Mouse (Mus musculus) kidney, adult 2 months (tissue): ENCODE data around the gene Tpcn1. TPM values are rescaled to one million over a fixed set of nuclear protein-coding genes. Genes with fewer than 3 reads are reported as not detected.

Experiments used
- DNase-seq: peaks from one replicate; pipeline ENCODE4 v3.0.0; 2021
- H3K27ac ChIP-seq: fragments of 200-500 bp; 2 replicates; pipeline ENCODE4 v1.5.1; 2012; ENCODE audit warnings: low read depth, low read length, control low read depth, inconsistent platforms; ENCODE audit not compliant: insufficient read depth
- H3K27me3 ChIP-seq: fragments of 200-500 bp; replicated peaks from 2 replicates; pipeline ENCODE4 v1.6.1; 2012; ENCODE audit warnings: mild to moderate bottlenecking, moderate library complexity, low read length, inconsistent platforms; ENCODE audit not compliant: control insufficient read depth, insufficient read depth
- H3K36me3 ChIP-seq: fragments of 200-500 bp; 2 replicates; pipeline ENCODE4 v1.6.1; 2012; ENCODE audit warnings: mild to moderate bottlenecking, moderate library complexity, low read length, inconsistent platforms; ENCODE audit not compliant: control insufficient read depth, insufficient read depth
- H3K4me1 ChIP-seq: fragments of 200-500 bp; 2 replicates; pipeline ENCODE4 v1.6.1; 2011; ENCODE audit warnings: low read length; ENCODE audit not compliant: control insufficient read depth, insufficient read depth
- H3K4me3 ChIP-seq: fragments of 200-500 bp; 2 replicates; pipeline ENCODE4 v1.5.1; 2011; ENCODE audit warnings: mild to moderate bottlenecking, low read depth, low read length, control low read depth; ENCODE audit not compliant: insufficient read depth
- CTCF ChIP-seq: fragments of 200-500 bp; conservative IDR thresholded peaks from 2 replicates; pipeline ENCODE4 v1.5.1; 2011; ENCODE audit warnings: low read depth, mild to moderate bottlenecking, control low read depth, low read length, moderate library complexity, mixed read lengths; ENCODE audit not compliant: insufficient read depth, insufficient read length
- POLR2A ChIP-seq: fragments of 200-500 bp; IDR thresholded peaks from one replicate; pipeline ENCODE4 v1.6.1; 2011; ENCODE audit warnings: low read depth, low read length, control low read depth
- WGBS: fragments of 180-500 bp; shearing (Covaris S2); methylation state at CpG from one replicate; pipeline ENCODE4 v1.1.7; 2018; 5-methylcytosine and 5-hydroxymethylcytosine counted together
- polyA plus RNA-seq: library from polyadenylated mRNA; depleted of rRNA; stranded (reverse); fragments of >200 nt; gene quantifications from 2 replicates; pipeline ENCODE4 v1.2.3, GENCODE M21; 2012

Tpcn1 gene
- polyA plus RNA-seq, 1 experiment, result 216 TPM

DNA sequence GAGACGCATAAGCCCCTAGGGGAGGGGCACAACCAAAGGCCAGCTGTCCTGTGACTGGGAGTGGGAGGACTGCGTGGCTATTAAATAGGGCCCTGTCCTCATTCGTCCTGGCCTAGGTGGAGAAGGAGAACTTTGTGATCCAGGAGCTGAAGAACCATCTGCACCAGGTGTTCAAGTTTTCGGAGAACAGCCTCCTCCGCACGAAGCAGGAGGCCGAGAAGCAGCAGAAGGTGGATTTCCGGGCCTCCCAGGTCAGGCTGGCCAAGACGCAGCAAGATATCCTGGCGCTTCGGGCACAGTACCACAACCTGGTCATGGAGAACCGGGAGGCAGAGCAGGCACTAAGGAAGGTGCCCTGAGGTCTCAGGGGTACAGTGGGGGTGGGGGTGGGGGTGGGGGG is 13.7 kb upstream of the Tpcn1 start:
- Histone ChIP-seq H3K36me3 (no peaks in the 10 kb centered on the region), H3K27me3 (no peaks in the 10 kb centered on the region), H3K4me1 (peaks cover 5% of the 10 kb centered on the region), H3K4me3 (no peak overlapping the region), H3K27ac (no peak overlapping the region)
- DNase-seq, result no peak
- TF ChIP-seq POLR2A (no peak), CTCF (no peak)
- WGBS, result 94% methylated on average over 12 of the region's 12 CpGs

DNA sequence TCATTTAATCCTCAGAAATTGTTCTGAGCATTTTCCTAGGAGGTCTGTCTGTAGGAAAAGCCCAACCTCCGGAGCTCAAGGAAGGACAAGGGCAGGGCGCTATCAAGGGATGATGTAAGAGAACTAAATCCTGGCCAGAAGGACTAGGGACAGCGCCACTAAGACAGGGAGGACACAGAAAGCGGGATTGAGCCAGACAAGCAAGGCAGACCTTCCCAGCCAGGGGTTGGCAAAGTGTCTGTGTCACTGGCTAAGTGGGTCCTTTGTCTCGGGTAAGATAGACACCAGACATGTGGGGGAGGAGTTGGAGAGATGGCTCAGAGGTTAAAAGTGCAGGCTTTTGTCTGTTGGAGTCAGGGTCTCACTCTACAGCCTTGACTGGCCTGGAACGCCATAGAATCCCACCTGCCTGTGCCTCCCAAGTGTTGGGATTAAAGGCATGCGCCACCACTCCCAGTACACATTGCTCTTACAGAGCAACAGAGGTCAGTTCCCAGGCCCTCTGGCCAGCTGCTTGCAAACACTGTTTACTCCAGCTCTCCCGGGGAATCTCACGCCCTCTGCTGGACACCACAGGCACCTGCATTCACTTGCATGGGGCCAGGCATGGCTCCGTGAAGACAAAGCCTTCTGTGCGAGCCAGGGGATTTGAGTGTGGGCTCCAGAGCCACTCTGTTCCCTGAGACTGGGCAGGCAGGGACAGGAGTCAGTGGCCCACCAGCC is 12.6 kb upstream of the Tpcn1 start:
- Histone ChIP-seq H3K4me1 (peaks cover 5% of the 10 kb centered on the region), H3K27me3 (no peaks in the 10 kb centered on the region), H3K27ac (no peak overlapping the region), H3K4me3 (no peak overlapping the region), H3K36me3 (no peaks in the 10 kb centered on the region)
- DNase-seq, result peak; percentile 51
- WGBS, result 53% methylated on average over 11 of the region's 11 CpGs
- no peak for TF ChIP-seq POLR2A
- TF ChIP-seq CTCF, result peak; percentile 79

DNA sequence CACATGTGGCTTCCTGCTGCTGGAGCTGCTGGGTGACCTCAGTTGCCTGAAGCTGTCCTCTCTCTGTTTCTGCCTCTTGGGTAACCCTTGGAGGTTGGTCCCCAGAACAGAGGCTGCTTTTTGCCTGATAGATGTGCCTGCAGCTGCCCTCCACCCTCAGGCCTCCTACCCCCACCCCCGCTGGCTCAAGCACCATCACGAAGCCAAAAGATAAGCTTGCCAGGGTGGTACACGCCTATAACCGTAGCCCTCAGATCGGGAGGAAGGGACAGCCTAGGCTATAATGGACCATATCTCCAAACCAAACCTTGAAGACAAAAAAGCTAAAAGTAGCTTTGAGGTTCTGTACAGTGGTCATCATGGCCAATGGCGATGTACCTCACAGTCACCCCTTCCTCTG is 11.2 kb upstream of the Tpcn1 start:
- Histone ChIP-seq H3K27me3 (no peaks in the 10 kb centered on the region), H3K4me1 (no peaks in the 10 kb centered on the region), H3K36me3 (no peaks in the 10 kb centered on the region), H3K4me3 (no peak overlapping the region), H3K27ac (no peak overlapping the region)
- 96% methylated on average over 6 of the region's 6 CpGs for WGBS
- TF ChIP-seq POLR2A (no peak), CTCF (no peak)
- no peak for DNase-seq

DNA sequence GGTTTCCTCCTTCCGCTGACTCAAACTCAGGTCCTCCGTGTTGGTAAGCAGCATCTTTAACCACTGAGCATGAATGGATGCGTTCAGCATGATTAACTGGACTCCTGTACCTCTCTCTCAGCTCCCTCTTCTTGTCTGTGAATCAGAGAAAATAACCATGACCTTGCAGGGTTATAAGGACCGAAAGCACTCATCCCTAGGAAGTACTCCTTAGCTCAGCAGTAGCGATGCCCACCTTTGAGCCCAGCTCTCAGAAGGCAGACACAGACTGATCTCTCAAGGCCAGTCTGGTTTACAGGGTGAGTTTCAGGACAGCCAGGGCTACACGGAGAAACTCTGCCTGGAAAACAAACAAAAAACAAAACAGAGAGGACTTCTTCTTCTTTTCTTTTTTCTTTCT is 6.0 kb upstream of the Tpcn1 start:
- Histone ChIP-seq H3K4me1 (no peaks in the 10 kb centered on the region), H3K4me3 (no peak overlapping the region), H3K36me3 (no peaks in the 10 kb centered on the region), H3K27me3 (no peaks in the 10 kb centered on the region), H3K27ac (no peak overlapping the region; the same call in 1 of the 2 replicates)
- peak; percentile 84 for DNase-seq
- TF ChIP-seq CTCF (no peak), POLR2A (no peak)
- WGBS, result 70% methylated on average over 6 of the region's 6 CpGs

DNA sequence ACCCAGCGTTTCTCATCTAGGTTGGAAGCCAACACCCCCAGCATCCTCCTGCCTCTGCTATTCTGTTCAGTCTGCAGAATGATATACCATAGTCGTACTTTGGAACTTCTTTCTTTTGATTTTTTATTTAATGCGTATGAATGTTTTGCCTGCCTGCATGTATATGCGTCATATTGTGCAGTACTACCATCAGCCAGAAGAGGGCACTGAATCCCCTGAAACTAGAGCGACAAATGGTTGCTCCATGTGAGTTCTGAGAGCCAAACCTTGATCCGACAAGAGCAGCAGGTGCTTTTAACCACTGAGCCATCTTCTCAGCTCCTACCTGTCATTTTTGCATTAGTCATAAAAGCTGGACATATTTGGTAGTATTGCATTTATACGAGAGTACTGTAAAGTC is 3.7 kb upstream of the Tpcn1 start:
- DNase-seq, result peak; percentile 53
- no peak overlapping the region for H3K4me3 ChIP-seq
- H3K27ac ChIP-seq, result no peak overlapping the region
- peaks cover 6% of the 10 kb centered on the region for H3K4me1 ChIP-seq
- no peaks in the 10 kb centered on the region for H3K27me3 ChIP-seq
- no peaks in the 10 kb centered on the region for H3K36me3 ChIP-seq
- peak; percentile 41 for TF ChIP-seq CTCF
- no peak for TF ChIP-seq POLR2A
- 75% methylated on average over 7 of the region's 7 CpGs for whole genome bisulfite sequencing

DNA sequence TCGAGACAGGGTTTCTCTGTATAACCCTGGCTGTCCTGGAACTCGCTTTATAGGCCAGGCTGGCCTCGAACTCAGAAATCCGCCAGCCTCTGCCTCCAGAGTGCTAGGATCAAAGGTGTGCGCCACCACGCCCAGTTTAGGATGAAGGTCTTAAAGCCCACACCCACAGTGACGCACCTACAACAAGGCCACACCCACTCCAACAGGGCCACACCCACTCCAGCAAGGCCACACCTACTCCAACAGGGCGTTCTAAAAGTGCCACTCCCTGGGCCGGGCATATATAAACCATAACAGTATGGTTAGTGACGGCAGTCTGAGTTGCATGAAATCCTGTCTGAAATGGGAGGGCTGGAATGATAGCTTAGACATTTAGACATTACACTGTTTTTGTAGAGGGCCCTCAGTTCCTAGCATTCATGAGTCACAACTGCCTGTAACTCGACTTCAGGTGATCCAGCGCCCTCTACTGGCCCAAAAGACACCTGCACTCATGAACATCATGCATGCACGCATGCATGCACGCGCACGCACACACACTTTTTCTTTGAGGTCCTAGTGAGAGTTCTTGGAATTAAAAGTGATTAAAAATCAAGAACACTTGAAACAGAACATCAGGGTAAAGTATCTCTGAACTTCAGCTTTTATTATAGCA is 2.0 kb upstream of the Tpcn1 start:
- DNase-seq, result peak; percentile 61
- Histone ChIP-seq H3K4me1 (peaks cover 18% of the 10 kb centered on the region), H3K36me3 (no peaks in the 10 kb centered on the region), H3K4me3 (no peak overlapping the region), H3K27me3 (no peaks in the 10 kb centered on the region), H3K27ac (no peak overlapping the region)
- TF ChIP-seq CTCF (peak; percentile 77), POLR2A (no peak)
- 79% methylated on average over 16 of the region's 16 CpGs for WGBS

DNA sequence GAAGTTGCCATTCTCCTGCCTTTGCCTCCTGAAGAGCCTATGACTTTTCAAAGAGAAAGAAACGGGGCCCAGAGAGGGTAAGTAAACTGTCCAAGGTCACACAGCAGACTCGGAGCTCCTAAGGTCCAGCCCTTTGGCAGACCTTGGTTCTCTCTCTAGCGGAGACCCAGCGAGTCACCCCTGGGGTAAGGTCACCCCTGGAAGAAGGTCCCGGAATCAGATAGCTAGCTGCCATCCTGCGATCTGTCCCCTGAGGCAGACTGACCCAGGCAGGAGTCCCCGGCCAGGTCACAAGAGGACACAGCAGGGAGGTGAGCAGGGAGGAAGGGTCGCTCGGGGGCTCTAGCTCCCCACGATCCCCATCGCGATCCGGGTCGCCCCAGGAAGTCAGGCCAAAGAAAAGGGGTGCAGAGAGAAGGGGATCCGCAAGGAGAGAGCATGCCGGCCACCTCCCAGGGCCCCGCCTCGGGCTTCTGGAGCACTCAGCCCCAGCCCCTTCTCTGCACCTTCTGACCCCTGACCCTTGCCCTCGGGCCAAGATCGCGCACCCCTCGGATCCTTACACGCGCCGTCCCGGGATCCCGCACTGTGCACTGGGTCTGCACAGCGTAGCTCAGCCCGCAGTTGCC is 419 bp downstream of the Tpcn1 start:
- no peak for TF ChIP-seq POLR2A
- TF ChIP-seq CTCF, result no peak
- DNase-seq, result no peak
- peak overlapping the region; percentile 87 for H3K27ac ChIP-seq
- no peaks in the 10 kb centered on the region for H3K27me3 ChIP-seq
- peak overlapping the region; percentile 67 for H3K4me3 ChIP-seq
- WGBS, result under 1% methylated on average over 29 of the region's 29 CpGs
- H3K36me3 ChIP-seq, result peaks cover 5% of the 10 kb centered on the region
- H3K4me1 ChIP-seq, result peaks cover 23% of the 10 kb centered on the region
